Mouse (Mus musculus): ENCODE data around the gene Nmnat3. TPM values are rescaled to one million over a fixed set of nuclear protein-coding genes. Genes with fewer than 3 reads are reported as not detected.

Nmnat3 gene
- polyA plus RNA-seq, 1 experiment from 2014 or later, result 7.7 TPM

GRCm38 (mm10) chr9:98298761-98299160 is 11.5 kb downstream of the Nmnat3 start:
- TF ChIP-seq EP300 (optimal IDR thresholded peaks at IDR 0.05) (no peak), CTCF (IDR thresholded peaks at IDR 0.05; ENCODE audit: low read depth) (no peak)
- no peak overlapping the region for H3K27ac ChIP-seq (replicated peaks)
- no peaks in the 10 kb centered on the region for H3K36me3 ChIP-seq (ENCODE audit: control insufficient read depth, insufficient read depth, low read length)
- 78% methylated on average over 3 of the region's 3 CpGs for WGBS
- H3K4me3 ChIP-seq (ENCODE audit: low read depth, low read length), result no peak overlapping the region
- ATAC-seq (ENCODE audit: low FRiP score, low TSS enrichment) (no peak), DNase-seq (ENCODE audit: low spot score) (no peak)
- no peaks in the 10 kb centered on the region for H3K9me3 ChIP-seq (ENCODE audit: control insufficient read depth, low read length)
- no peak overlapping the region for H3K4me2 ChIP-seq (replicated peaks; ENCODE audit: low read depth)
- H3K27me3 ChIP-seq (ENCODE audit: control insufficient read depth, insufficient read depth, low read length), result no peaks in the 10 kb centered on the region
- H3K9ac ChIP-seq (ENCODE audit: low read length), result no peak overlapping the region
- H3K4me1 ChIP-seq (replicated peaks; ENCODE audit: control insufficient read depth, insufficient read depth), result no peaks in the 10 kb centered on the region; the same call in 1 of the 2 replicates

- Histone ChIP-seq H3K27me3 (ENCODE audit: control insufficient read depth, insufficient read depth, low read length) (no peaks in the 10 kb centered on the region), H3K9me3 (ENCODE audit: control insufficient read depth, low read length) (no peaks in the 10 kb centered on the region), H3K36me3 (ENCODE audit: control insufficient read depth, insufficient read depth, low read length) (no peaks in the 10 kb centered on the region), H3K4me3 (ENCODE audit: low read depth, low read length) (no peak overlapping the region), H3K9ac (ENCODE audit: low read length) (no peak overlapping the region), H3K4me2 (replicated peaks; ENCODE audit: low read depth) (no peak overlapping the region), H3K4me1 (replicated peaks; ENCODE audit: control insufficient read depth, insufficient read depth) (no peaks in the 10 kb centered on the region; the same call in 1 of the 2 replicates), H3K27ac (replicated peaks) (no peak overlapping the region)
- ATAC-seq (ENCODE audit: low FRiP score, low TSS enrichment) (no peak), DNase-seq (ENCODE audit: low spot score) (no peak)
- TF ChIP-seq CTCF (IDR thresholded peaks at IDR 0.05; ENCODE audit: low read depth), result no peak
- TF ChIP-seq EP300 (optimal IDR thresholded peaks at IDR 0.05), result no peak
- WGBS, result 84% methylated on average over 7 of the region's 7 CpGs
Measured at GRCm38 (mm10) chr9:98299235-98299634, 12.0 kb downstream of the Nmnat3 start.

GRCm38 (mm10) chr9:98300582-98300981 is 13.3 kb downstream of the Nmnat3 start:
- Histone ChIP-seq H3K27ac (replicated peaks) (no peak overlapping the region), H3K9ac (ENCODE audit: low read length) (no peak overlapping the region), H3K4me2 (replicated peaks; ENCODE audit: low read depth) (no peak overlapping the region), H3K27me3 (ENCODE audit: control insufficient read depth, insufficient read depth, low read length) (no peaks in the 10 kb centered on the region), H3K4me3 (ENCODE audit: low read depth, low read length) (no peak overlapping the region), H3K36me3 (ENCODE audit: control insufficient read depth, insufficient read depth, low read length) (no peaks in the 10 kb centered on the region), H3K9me3 (ENCODE audit: control insufficient read depth, low read length) (no peaks in the 10 kb centered on the region), H3K4me1 (replicated peaks; ENCODE audit: control insufficient read depth, insufficient read depth) (no peaks in the 10 kb centered on the region; the same call in 1 of the 2 replicates)
- DNase-seq (ENCODE audit: low spot score), result no peak
- 67% methylated on average over 7 of the region's 7 CpGs for WGBS
- no peak for ATAC-seq (ENCODE audit: low FRiP score, low TSS enrichment)
- TF ChIP-seq CTCF (IDR thresholded peaks at IDR 0.05; ENCODE audit: low read depth) (no peak), EP300 (optimal IDR thresholded peaks at IDR 0.05) (no peak)

- Histone ChIP-seq H3K4me2 (replicated peaks; ENCODE audit: low read depth) (no peak overlapping the region), H3K9ac (ENCODE audit: low read length) (no peak overlapping the region), H3K27me3 (ENCODE audit: control insufficient read depth, insufficient read depth, low read length) (no peaks in the 10 kb centered on the region), H3K9me3 (ENCODE audit: control insufficient read depth, low read length) (no peaks in the 10 kb centered on the region), H3K36me3 (ENCODE audit: control insufficient read depth, insufficient read depth, low read length) (no peaks in the 10 kb centered on the region), H3K4me3 (ENCODE audit: low read depth, low read length) (no peak overlapping the region), H3K4me1 (replicated peaks; ENCODE audit: control insufficient read depth, insufficient read depth) (no peaks in the 10 kb centered on the region), H3K27ac (replicated peaks) (no peak overlapping the region)
- 56% methylated on average over 6 of the region's 6 CpGs for WGBS
- TF ChIP-seq EP300 (optimal IDR thresholded peaks at IDR 0.05) (no peak), CTCF (IDR thresholded peaks at IDR 0.05; ENCODE audit: low read depth) (no peak)
- no peak for ATAC-seq (ENCODE audit: low FRiP score, low TSS enrichment)
- DNase-seq (ENCODE audit: low spot score), result no peak
Measured at GRCm38 (mm10) chr9:98307011-98307410, 19.8 kb downstream of the Nmnat3 start.

GRCm38 (mm10) chr9:98311316-98311965 is 24.2 kb downstream of the Nmnat3 start:
- no peaks in the 10 kb centered on the region for H3K9me3 ChIP-seq (ENCODE audit: control insufficient read depth, low read length)
- no peaks in the 10 kb centered on the region for H3K36me3 ChIP-seq (ENCODE audit: control insufficient read depth, insufficient read depth, low read length)
- H3K9ac ChIP-seq (ENCODE audit: low read length), result no peak overlapping the region
- no peak overlapping the region for H3K27ac ChIP-seq (replicated peaks)
- no peak for ATAC-seq (ENCODE audit: low FRiP score, low TSS enrichment)
- no peaks in the 10 kb centered on the region for H3K27me3 ChIP-seq (ENCODE audit: control insufficient read depth, insufficient read depth, low read length)
- TF ChIP-seq CTCF (IDR thresholded peaks at IDR 0.05; ENCODE audit: low read depth) (no peak), EP300 (optimal IDR thresholded peaks at IDR 0.05) (no peak)
- H3K4me2 ChIP-seq (replicated peaks; ENCODE audit: low read depth), result no peak overlapping the region
- no peak overlapping the region for H3K4me3 ChIP-seq (ENCODE audit: low read depth, low read length)
- 84% methylated on average over 12 of the region's 12 CpGs for whole genome bisulfite sequencing
- DNase-seq (ENCODE audit: low spot score), result no peak
- no peaks in the 10 kb centered on the region for H3K4me1 ChIP-seq (replicated peaks; ENCODE audit: control insufficient read depth, insufficient read depth)

- ATAC-seq (ENCODE audit: low FRiP score, low TSS enrichment), result no peak
- H3K27me3 ChIP-seq (ENCODE audit: control insufficient read depth, insufficient read depth, low read length), result no peaks in the 10 kb centered on the region
Measured at GRCm38 (mm10) chr9:98312622-98313374, 25.6 kb downstream of the Nmnat3 start.

More at GRCm38 (mm10) chr9:98312622-98313374, 25.6 kb downstream of the Nmnat3 start:
- Histone ChIP-seq H3K4me2 (replicated peaks; ENCODE audit: low read depth) (no peak overlapping the region), H3K9ac (ENCODE audit: low read length) (no peak overlapping the region), H3K36me3 (ENCODE audit: control insufficient read depth, insufficient read depth, low read length) (no peaks in the 10 kb centered on the region), H3K9me3 (ENCODE audit: control insufficient read depth, low read length) (no peaks in the 10 kb centered on the region), H3K27ac (replicated peaks) (no peak overlapping the region), H3K4me1 (replicated peaks; ENCODE audit: control insufficient read depth, insufficient read depth) (no peaks in the 10 kb centered on the region), H3K4me3 (ENCODE audit: low read depth, low read length) (no peak overlapping the region)
- 69% methylated on average over 6 of the region's 6 CpGs for whole genome bisulfite sequencing
- no peak for DNase-seq (ENCODE audit: low spot score)
- TF ChIP-seq EP300 (optimal IDR thresholded peaks at IDR 0.05) (no peak), CTCF (IDR thresholded peaks at IDR 0.05; ENCODE audit: low read depth) (no peak)

Data from stomach, postnatal 0 days (tissue).